Mouse (Mus musculus) erythroblast, embryonic 14.5 days (primary cell): ENCODE measurements around the gene Usp20. TPM values are rescaled to one million over a fixed set of nuclear protein-coding genes. Genes with fewer than 3 reads are reported as not detected.

Experiments
- H3K27me3 ChIP-seq: 2 replicates; pipeline ENCODE4 v1.6.1; 2012; ENCODE audit warnings: inconsistent platforms; ENCODE audit not compliant: control insufficient read depth
- H3K36me3 ChIP-seq: 2 replicates; pipeline ENCODE4 v1.6.1; 2012; ENCODE audit warnings: mild to moderate bottlenecking, inconsistent platforms; ENCODE audit not compliant: control insufficient read depth
- H3K4me1 ChIP-seq: 2 replicates; pipeline ENCODE4 v1.6.1; 2012; ENCODE audit warnings: inconsistent platforms; ENCODE audit not compliant: control insufficient read depth
- H3K4me3 ChIP-seq: replicated peaks from 2 replicates; pipeline ENCODE3; 2012; ENCODE audit warnings: moderate library complexity, mild to moderate bottlenecking, inconsistent platforms
- H3K9me3 ChIP-seq: 2 replicates; pipeline ENCODE4 v1.6.1; 2012; ENCODE audit warnings: low read length, inconsistent platforms, mixed read lengths; ENCODE audit not compliant: control insufficient read depth
- GATA1 ChIP-seq: IDR thresholded peaks from 2 replicates; pipeline ENCODE4 v1.6.1; 2012; ENCODE audit warnings: low read length, inconsistent platforms, mixed read lengths
- TAL1 ChIP-seq: IDR thresholded peaks from 3 replicates; pipeline ENCODE4 v1.6.1; 2012; ENCODE audit warnings: low read length, inconsistent platforms, mixed read lengths
- polyA plus RNA-seq: library from polyadenylated mRNA; stranded (reverse); fragments of >175 nt; gene quantifications from 2 replicates; pipeline ENCODE4 v1.2.3, GENCODE M21; 2012

Usp20 gene
- polyA plus RNA-seq, 1 experiment = 0.32 TPM

DNA sequence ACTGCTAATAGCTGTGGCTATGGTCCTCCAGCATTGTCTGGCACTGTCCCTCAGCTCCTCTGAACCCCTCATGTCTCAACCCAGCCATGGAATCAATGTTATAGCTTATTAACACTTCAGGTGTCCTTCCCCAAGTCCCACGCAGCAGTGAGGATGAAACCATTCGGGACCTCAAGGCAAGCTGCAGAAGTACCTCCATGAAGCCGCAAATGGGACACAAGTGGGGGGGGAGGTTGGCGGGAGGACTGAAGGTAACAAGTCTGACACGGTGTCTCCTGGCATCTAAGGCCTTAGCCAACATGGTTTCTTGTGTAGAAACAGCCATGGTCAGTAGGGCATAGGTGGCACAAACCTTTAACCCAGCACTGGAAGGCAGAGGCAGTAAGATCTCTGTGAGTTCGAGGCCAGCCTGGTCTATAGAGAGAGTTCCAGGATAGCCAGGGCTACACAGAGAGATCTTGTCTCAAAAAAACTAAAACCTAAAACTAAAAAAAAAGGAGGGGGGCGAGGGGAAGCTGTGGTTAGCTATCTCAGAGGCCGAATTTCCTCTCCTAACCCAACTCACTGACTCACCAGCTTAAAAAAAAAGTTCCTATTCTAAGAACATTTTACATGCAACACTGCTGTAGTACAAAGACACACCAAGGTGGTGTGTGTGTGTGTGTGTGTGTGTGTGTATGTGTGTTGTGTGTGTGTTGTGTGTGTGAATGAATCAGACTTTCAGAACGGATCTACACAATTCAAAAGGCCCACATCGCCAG, 80.0 kb downstream of the Usp20 start:
- no peaks in the 10 kb centered on the region for H3K36me3 ChIP-seq
- TF ChIP-seq TAL1 (no peak), GATA1 (no peak)
- H3K9me3 ChIP-seq = no peaks in the 10 kb centered on the region
- peaks cover 17% of the 10 kb centered on the region for H3K4me1 ChIP-seq
- no peak overlapping the region for H3K4me3 ChIP-seq
- H3K27me3 ChIP-seq = no peaks in the 10 kb centered on the region

DNA sequence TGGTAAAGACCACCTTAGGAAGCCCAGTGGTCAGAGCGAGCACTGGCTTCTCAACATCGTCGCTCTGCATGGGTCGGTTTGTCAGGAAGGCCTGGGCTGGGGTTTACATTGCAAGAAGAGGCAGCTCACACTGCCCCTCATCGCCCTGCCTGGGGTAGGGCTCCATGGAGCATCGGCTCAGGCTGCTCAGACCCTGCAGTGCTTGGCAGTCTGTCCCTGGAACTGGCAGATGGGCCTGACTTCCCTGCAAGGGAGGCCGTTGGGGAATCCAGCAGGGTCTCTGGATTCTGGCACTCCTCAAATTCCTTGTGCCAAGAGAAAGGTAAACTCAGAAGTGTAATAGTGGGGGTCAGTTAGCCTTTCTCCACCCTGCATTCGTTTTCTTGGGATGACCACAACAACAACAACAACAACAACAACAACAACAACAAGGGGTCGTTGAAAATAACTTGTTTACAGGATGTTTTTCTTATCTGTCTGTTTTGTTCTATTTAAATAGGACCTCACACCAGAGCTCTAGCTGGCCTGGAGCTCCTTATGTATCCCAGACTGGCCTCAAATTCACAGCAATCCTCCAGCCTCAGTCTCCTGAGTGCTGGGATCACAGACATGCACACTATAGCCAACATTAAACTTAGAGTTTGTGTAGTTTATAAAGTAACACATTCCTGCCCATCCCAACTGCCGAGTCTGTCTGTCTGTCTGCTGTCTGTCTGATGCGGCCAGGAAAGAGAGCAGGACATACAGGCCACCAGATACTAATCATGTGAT, 84.1 kb downstream of the Usp20 start:
- no peak for TF ChIP-seq GATA1
- no peak for TF ChIP-seq TAL1
- Histone ChIP-seq H3K36me3 (no peaks in the 10 kb centered on the region), H3K27me3 (no peaks in the 10 kb centered on the region), H3K9me3 (no peaks in the 10 kb centered on the region), H3K4me3 (no peak overlapping the region), H3K4me1 (peaks cover 7% of the 10 kb centered on the region)

DNA sequence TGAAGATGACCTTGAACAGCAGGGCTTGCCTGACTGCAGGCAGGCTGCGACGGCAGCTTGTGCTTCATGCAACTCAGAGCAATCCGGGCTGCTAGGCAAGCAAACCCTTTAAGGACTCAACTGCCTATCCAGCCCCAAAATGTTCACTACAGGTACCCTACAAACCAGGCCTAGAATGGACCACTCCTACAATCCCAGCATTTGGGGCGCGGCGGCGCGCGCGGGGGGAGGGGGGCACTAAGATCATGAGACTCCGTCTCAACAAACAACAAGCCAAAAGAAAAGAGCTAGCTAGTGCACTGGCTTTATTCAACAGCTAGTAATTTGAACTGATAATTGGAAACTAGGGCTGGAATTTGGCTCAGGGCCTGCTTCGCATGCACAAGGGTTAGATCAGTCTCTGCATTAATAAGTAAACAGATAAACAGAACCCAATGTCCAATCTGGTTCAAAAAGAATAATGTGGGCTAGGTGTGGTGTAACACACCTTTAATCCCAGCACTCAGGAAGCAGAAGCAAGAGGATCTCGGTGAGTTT, 85.0 kb downstream of the Usp20 start:
- Histone ChIP-seq H3K27me3 (no peaks in the 10 kb centered on the region), H3K4me1 (no peaks in the 10 kb centered on the region; the same call in 1 of the 2 replicates), H3K4me3 (no peak overlapping the region), H3K36me3 (no peaks in the 10 kb centered on the region), H3K9me3 (no peaks in the 10 kb centered on the region)
- TF ChIP-seq GATA1 = no peak
- TF ChIP-seq TAL1 = no peak

DNA sequence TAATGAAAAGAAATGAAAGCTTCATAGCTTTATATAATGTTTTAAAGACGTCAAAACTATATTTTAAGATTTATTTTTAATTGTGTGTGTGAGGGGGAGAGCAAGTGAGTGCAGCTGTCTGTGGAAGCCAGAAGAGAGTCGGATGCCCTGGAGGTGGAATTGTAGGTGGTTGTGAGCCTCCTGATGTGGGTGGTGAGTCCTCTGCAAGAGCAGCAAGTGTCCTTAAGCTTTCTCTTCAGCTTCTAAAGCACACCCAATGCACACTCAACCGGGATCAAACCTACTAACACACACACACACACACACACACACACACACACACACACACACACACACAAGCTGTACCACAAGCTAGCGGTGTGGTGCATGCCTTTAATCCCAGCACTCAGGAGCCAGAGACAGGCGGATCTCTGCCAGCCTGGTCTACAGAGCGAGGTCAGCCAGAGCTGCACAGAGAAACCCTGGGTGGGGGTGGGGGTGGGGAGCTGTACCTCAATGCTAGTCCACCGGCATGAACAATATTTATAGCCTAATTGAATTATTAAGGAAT, 85.7 kb downstream of the Usp20 start:
- H3K9me3 ChIP-seq = no peaks in the 10 kb centered on the region
- no peak overlapping the region for H3K4me3 ChIP-seq
- no peaks in the 10 kb centered on the region for H3K27me3 ChIP-seq
- H3K36me3 ChIP-seq = no peaks in the 10 kb centered on the region
- H3K4me1 ChIP-seq = no peaks in the 10 kb centered on the region; the same call in 1 of the 2 replicates
- no peak for TF ChIP-seq TAL1
- no peak for TF ChIP-seq GATA1

DNA sequence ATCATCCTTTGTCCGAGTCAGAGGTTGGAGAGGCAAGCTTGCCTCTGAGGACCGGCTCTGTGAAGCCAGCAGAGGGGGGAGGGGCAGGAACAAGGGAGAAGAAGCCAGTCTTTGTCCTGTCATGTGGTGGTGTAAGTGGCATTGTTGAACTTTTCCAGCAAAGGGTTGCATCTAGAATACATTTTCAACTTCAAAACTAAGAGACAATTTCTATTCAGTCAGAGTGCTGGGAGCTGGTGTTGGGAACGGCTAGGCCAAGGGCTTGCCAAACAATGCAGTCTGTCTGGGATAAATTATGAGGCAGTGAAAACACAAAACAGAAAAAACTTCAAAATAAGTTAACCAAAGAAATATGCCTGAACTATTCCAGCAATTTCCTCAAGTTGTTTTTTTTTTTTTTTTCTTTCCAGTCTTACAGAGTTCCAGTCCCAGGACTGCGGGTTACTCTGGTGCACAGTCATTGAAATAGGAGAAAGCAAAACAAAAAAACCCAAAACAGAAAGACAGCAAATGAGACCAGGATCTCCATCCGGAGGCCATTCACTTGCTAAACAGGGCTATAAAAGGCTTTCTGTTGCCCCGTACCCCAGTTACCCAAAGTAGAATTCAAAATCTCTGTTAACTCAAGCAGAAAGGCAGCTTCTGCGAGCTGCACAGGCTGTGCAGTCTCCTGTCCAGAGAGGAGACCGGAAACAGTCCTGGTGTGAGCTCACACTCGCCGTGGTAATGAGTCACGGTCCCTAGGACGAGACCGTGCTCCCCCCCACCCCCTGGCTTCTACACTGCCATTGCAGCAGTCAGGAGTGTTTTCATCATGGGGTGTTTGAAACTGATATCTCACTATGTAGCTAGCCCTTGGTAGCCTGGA, 86.4 kb downstream of the Usp20 start:
- TF ChIP-seq GATA1 (no peak), TAL1 (no peak)
- no peaks in the 10 kb centered on the region for H3K9me3 ChIP-seq
- no peak overlapping the region for H3K4me3 ChIP-seq
- H3K27me3 ChIP-seq = no peaks in the 10 kb centered on the region
- H3K36me3 ChIP-seq = no peaks in the 10 kb centered on the region
- H3K4me1 ChIP-seq = no peaks in the 10 kb centered on the region; the same call in 1 of the 2 replicates

DNA sequence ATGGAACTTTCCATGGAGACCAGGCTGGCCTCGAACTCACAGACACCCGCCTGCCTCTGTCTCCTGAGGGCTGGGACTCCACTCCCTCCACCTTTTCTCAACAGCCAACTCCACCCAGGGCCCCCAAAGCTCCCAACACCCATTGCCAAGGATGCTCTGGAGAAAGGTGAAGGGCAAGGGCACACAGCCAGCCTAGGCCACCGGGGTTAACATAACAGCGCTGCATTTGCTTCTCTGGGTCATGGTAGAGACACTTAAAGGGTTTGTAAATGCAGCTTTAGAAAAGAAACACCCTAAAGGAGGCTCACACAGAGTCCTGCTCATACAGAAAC, 87.0 kb downstream of the Usp20 start:
- TF ChIP-seq GATA1 (no peak), TAL1 (no peak)
- Histone ChIP-seq H3K4me3 (no peak overlapping the region), H3K36me3 (no peaks in the 10 kb centered on the region), H3K4me1 (no peaks in the 10 kb centered on the region; the same call in 1 of the 2 replicates), H3K27me3 (no peaks in the 10 kb centered on the region), H3K9me3 (no peaks in the 10 kb centered on the region)

DNA sequence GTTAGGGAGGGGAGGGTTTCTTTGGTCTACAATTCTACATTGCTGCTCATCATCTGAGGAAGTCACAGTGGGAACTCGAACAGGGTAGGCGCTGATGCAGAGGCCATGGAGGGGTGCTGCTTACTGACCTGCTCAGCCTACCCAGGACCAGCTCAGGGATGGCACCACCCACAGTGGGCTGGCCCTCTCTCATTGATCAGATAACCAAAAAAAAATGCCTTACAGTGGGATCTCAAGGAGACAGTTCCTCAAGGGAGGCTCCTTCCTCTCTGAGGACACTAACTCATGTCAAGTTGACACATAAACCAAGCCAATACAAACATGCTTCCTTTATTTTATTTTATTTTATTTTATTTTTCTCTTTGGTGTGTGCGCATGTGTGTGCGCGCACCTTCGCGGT, 87.4 kb downstream of the Usp20 start:
- no peaks in the 10 kb centered on the region for H3K9me3 ChIP-seq
- TF ChIP-seq TAL1 (no peak), GATA1 (no peak)
- H3K27me3 ChIP-seq = no peaks in the 10 kb centered on the region
- H3K36me3 ChIP-seq = no peaks in the 10 kb centered on the region
- no peak overlapping the region for H3K4me3 ChIP-seq
- H3K4me1 ChIP-seq = no peaks in the 10 kb centered on the region; the same call in 1 of the 2 replicates

Other genes starting within 250 kb of the Usp20 start
- gene 1700001O22Rik, start 178.6 kb upstream of the Usp20 start, polyA plus RNA-seq = not detected in 2 replicates
- 1.8 TPM in 2 replicates for gene Ntmt1, start 174.5 kb upstream of the Usp20 start, polyA plus RNA-seq
- 16.3 and 18.5 TPM in 2 replicates for gene Asb6, start 151.9 kb upstream of the Usp20 start, polyA plus RNA-seq
- gene Prrx2, start 147.3 kb upstream of the Usp20 start, polyA plus RNA-seq = not detected in 2 replicates
- gene Ptges, start 52.4 kb upstream of the Usp20 start, polyA plus RNA-seq = not detected in 2 replicates
- gene Tor1b, start 29.3 kb upstream of the Usp20 start, polyA plus RNA-seq = 0.83 and 1.4 TPM in 2 replicates
- gene Tor1a, start 14.3 kb upstream of the Usp20 start, polyA plus RNA-seq = 4.8 and 6.5 TPM in 2 replicates
- gene BC005624, start 78 bp upstream of the Usp20 start, polyA plus RNA-seq = 1.8 and 2.2 TPM in 2 replicates
- 0.10 and 0.15 TPM in 2 replicates for gene Fnbp1, start 159.7 kb downstream of the Usp20 start, polyA plus RNA-seq
- gene Gpr107, start 170.0 kb downstream of the Usp20 start, polyA plus RNA-seq = 0.36 and 1.2 TPM in 2 replicates